Comparison of ENCODE assay signal across 13 mouse cellular contexts in genomic region chr13:78602211-78602860, GRCm38 (mm10).
A peak's percentile ranks its signal among the peaks of the same experiment; 100 is the strongest.
DNase-seq lines count a peak whose midpoint lies in the region; ATAC-seq and TF ChIP-seq lines count a peak whose summit lies in the region.
"Had no signal": no experiment of that assay in that cellular context is flagged by ENCODE, and none has a peak within 500 bp of the region (broad histone marks: within the 10 kb centered on the region; RNA-seq: fewer than 3 reads in every experiment).

No protein-coding gene starts in this region.

- 57% methylated on average over 6 of the region's 6 CpGs for WGBS in hindbrain, embryonic 12.5 days
- 51% methylated on average over 6 of the region's 6 CpGs for WGBS in midbrain, embryonic 14.5 days
- 86% methylated on average over 6 of the region's 6 CpGs for WGBS in heart, adult 2 months

- DNase-seq in NIH3T3 (ENCODE audit: low read depth) = peak; percentile 64
- DNase-seq in embryo, embryonic 10.5 days (ENCODE audit: low spot score) = peak; percentile 36
- peak; percentile 36 for DNase-seq in midbrain, embryonic 14.5 days
- no peak for DNase-seq in layer of hippocampus, postnatal 25 days (ENCODE audit: extremely low spot score in 1 of 2, low spot score in 1 of 2)
- DNase-seq in frontal cortex, postnatal 14 days (ENCODE audit: low spot score in 2 of 2) = no peak
- DNase-seq in heart, adult 2 months = no peak
- DNase-seq: cerebellum, adult 9-10 months; spleen, adult 18-20 months had no signal

- intact Hi-C loops in heart, adult 2 months (cut with DNase I) = no loop called here

- TF ChIP-seq EP300 in heart, adult 2 months (IDR thresholded peaks at IDR 0.05; ENCODE audit: insufficient read depth, low read depth, low read length) = no peak

- no peaks in the 10 kb centered on the region for H3K27me3 ChIP-seq in hindbrain, embryonic 12.5 days
- no peaks in the 10 kb centered on the region for H3K27me3 ChIP-seq in midbrain, embryonic 14.5 days (ENCODE audit: control insufficient read depth, insufficient read depth, low read length)
- no peaks in the 10 kb centered on the region for H3K27me3 ChIP-seq in heart, adult 2 months (ENCODE audit: control insufficient read depth, insufficient read depth, low read length)
- H3K27me3 ChIP-seq: lung, embryonic 15.5 days had no signal

- H3K4me1 ChIP-seq in hindbrain, embryonic 12.5 days = no peaks in the 10 kb centered on the region
- 0 out of 2 replicates have a peak, but pooled peaks cover 5% of the 10 kb centered on the region for H3K4me1 ChIP-seq in midbrain, embryonic 14.5 days (ENCODE audit: control insufficient read depth, insufficient read depth, low read length)
- no peaks in the 10 kb centered on the region for H3K4me1 ChIP-seq in heart, adult 2 months (ENCODE audit: control insufficient read depth, insufficient read depth, low read length)
- H3K4me1 ChIP-seq: lung, embryonic 15.5 days had no signal

- H3K36me3 ChIP-seq in hindbrain, embryonic 12.5 days = no peaks in the 10 kb centered on the region
- H3K36me3 ChIP-seq in midbrain, embryonic 14.5 days (ENCODE audit: control insufficient read depth, insufficient read depth, low read length) = no peaks in the 10 kb centered on the region
- no peaks in the 10 kb centered on the region for H3K36me3 ChIP-seq in heart, adult 2 months (ENCODE audit: control insufficient read depth, insufficient read depth, low read length)
- H3K36me3 ChIP-seq: lung, embryonic 15.5 days had no signal

- no peak overlapping the region for H3K27ac ChIP-seq in hindbrain, embryonic 12.5 days
- H3K27ac ChIP-seq in midbrain, embryonic 14.5 days (replicated peaks; ENCODE audit: low read depth, low read length) = no peak overlapping the region
- H3K27ac ChIP-seq in heart, adult 2 months = no peak overlapping the region
- H3K27ac ChIP-seq: layer of hippocampus, adult 2 months; lung, embryonic 15.5 days had no signal

- no peak for TF ChIP-seq POLR2A in heart, adult 2 months (IDR thresholded peaks at IDR 0.05; ENCODE audit: insufficient read depth, low read depth, low read length)

- H3K79me2 ChIP-seq in heart, adult 2 months (replicated peaks; ENCODE audit: control insufficient read depth, insufficient read depth, low read length) = no peaks in the 10 kb centered on the region

- no peaks in the 10 kb centered on the region for H3K9me3 ChIP-seq in hindbrain, embryonic 12.5 days (replicated peaks)
- no peaks in the 10 kb centered on the region for H3K9me3 ChIP-seq in midbrain, embryonic 14.5 days (ENCODE audit: control insufficient read depth, low read length)
- H3K9me3 ChIP-seq: lung, embryonic 15.5 days had no signal

- H3K4me2 ChIP-seq in hindbrain, embryonic 12.5 days (replicated peaks) = no peak overlapping the region
- no peak overlapping the region for H3K4me2 ChIP-seq in midbrain, embryonic 14.5 days (ENCODE audit: low read length)
- H3K4me2 ChIP-seq: lung, embryonic 15.5 days had no signal

- H3K9ac ChIP-seq in hindbrain, embryonic 12.5 days = no peak overlapping the region
- no peak overlapping the region for H3K9ac ChIP-seq in midbrain, embryonic 14.5 days (replicated peaks; ENCODE audit: low read length)
- H3K9ac ChIP-seq in heart, adult 2 months (ENCODE audit: low read depth, low read length) = no peak overlapping the region
- H3K9ac ChIP-seq: lung, embryonic 15.5 days had no signal

- H3K4me3 ChIP-seq in hindbrain, embryonic 12.5 days = no peak overlapping the region
- no peak overlapping the region for H3K4me3 ChIP-seq in midbrain, embryonic 14.5 days (replicated peaks; ENCODE audit: low read depth, low read length)
- no peak overlapping the region for H3K4me3 ChIP-seq in heart, adult 2 months
- H3K4me3 ChIP-seq: layer of hippocampus, adult 2 months; lung, embryonic 15.5 days had no signal

- TF ChIP-seq CTCF in heart, adult 2 months (IDR thresholded peaks at IDR 0.05) = no peak

- ATAC-seq in hindbrain, embryonic 12.5 days (ENCODE audit: low FRiP score) = peak; percentile 89
- ATAC-seq in midbrain, embryonic 14.5 days (ENCODE audit: low FRiP score, low TSS enrichment) = no peak; the same call in 1 of the 2 replicates
- ATAC-seq in activated CD4-positive, CD25-positive, alpha-beta regulatory T cell, adult 4 months = no peak
- ATAC-seq: intestine, postnatal 0 days had no signal

Comparison
In these comparisons a context has a peak if more than half of its experiments do, and no peak if none do; other contexts are left out.
1. DNase-seq: peak in NIH3T3 (single experiment), embryo, embryonic 10.5 days (single experiment) and midbrain, embryonic 14.5 days (single experiment); none in layer of hippocampus, postnatal 25 days (0 of 2), frontal cortex, postnatal 14 days (0 of 2) and heart, adult 2 months (0 of 2).